Mouse (Mus musculus) kidney, postnatal 14 days (tissue): ENCODE results near the gene Emp3.
A peak's percentile ranks its signal among the peaks of the same experiment; 100 is the strongest.
"Not testable (repeated sequence)": the region's sequence is repeated elsewhere in the genome, so short reads cannot be mapped to it uniquely, and the experiment has no call there.

Source experiments
- DNase-seq: peaks from one replicate; pipeline ENCODE4 v3.0.0; 2022; ENCODE audit warnings: mixed read lengths

Gene Emp3

GRCm38 (mm10) chr7:45915011-45915410, 6.2 kb downstream of the Emp3 start:
- no peak for DNase-seq

GRCm38 (mm10) chr7:45914067-45914466, 7.1 kb downstream of the Emp3 start:
- DNase-seq = no peak

- no peak for DNase-seq
These were observed 12.1 kb downstream of the Emp3 start for GRCm38 (mm10) chr7:45909145-45909544.

- no peak for DNase-seq
These were observed 12.8 kb downstream of the Emp3 start for GRCm38 (mm10) chr7:45908384-45908783.

GRCm38 (mm10) chr7:45906622-45907021, 14.6 kb downstream of the Emp3 start:
- DNase-seq = no peak

GRCm38 (mm10) chr7:45902481-45903002, 18.7 kb downstream of the Emp3 start:
- no peak for DNase-seq

GRCm38 (mm10) chr7:45901562-45901961, 19.6 kb downstream of the Emp3 start:
- peak; percentile 29 for DNase-seq

GRCm38 (mm10) chr7:45898125-45898524, 23.1 kb downstream of the Emp3 start:
- not testable (repeated sequence) for DNase-seq

GRCm38 (mm10) chr7:45897258-45897757, 23.9 kb downstream of the Emp3 start:
- DNase-seq = peak; percentile 83

GRCm38 (mm10) chr7:45896517-45897257, 24.5 kb downstream of the Emp3 start, which contains the start of the genes Syngr4 and Tmem143:
Gene Syngr4, minus strand, starts transcription at chr7:45896714.
Gene Tmem143, plus strand, starts transcription at chr7:45896941.
- peak; percentile 98 for DNase-seq

- no peak for DNase-seq
These were observed 25.2 kb downstream of the Emp3 start for GRCm38 (mm10) chr7:45895931-45896516.

GRCm38 (mm10) chr7:45892651-45893050, 28.6 kb downstream of the Emp3 start:
- no peak for DNase-seq

- no peak for DNase-seq
These were observed 34.0 kb downstream of the Emp3 start for GRCm38 (mm10) chr7:45887246-45887645.

- no peak for DNase-seq
These were observed 40.2 kb downstream of the Emp3 start for GRCm38 (mm10) chr7:45881011-45881410.

- DNase-seq = no peak
These were observed 40.7 kb downstream of the Emp3 start for GRCm38 (mm10) chr7:45880531-45880930.

- DNase-seq = not testable (repeated sequence)
These were observed 42.9 kb downstream of the Emp3 start, which contains the start of gene Grin2d for GRCm38 (mm10) chr7:45878278-45878677. Gene Grin2d, minus strand, starts transcription at chr7:45878378.

- DNase-seq = no peak
These were observed 44.3 kb downstream of the Emp3 start for GRCm38 (mm10) chr7:45876895-45877294.

- peak; percentile 73 for DNase-seq
These were observed 47.9 kb downstream of the Emp3 start for GRCm38 (mm10) chr7:45873061-45873947.

GRCm38 (mm10) chr7:45872624-45873023, 48.6 kb downstream of the Emp3 start, which contains the start of gene Kdelr1:
Gene Kdelr1, plus strand, starts transcription at chr7:45872772.
- peak; percentile 92 for DNase-seq

- DNase-seq = no peak
These were observed 50.7 kb downstream of the Emp3 start for GRCm38 (mm10) chr7:45870282-45871058.

GRCm38 (mm10) chr7:45869787-45870186, 51.4 kb downstream of the Emp3 start:
- DNase-seq = no peak
